Mouse (Mus musculus): Measurements from ENCODE around the gene Lsamp.

GRCm38 (mm10) chr16:40080224-40080623 lies 96.1 kb downstream of the Lsamp start:
- no peak for TF ChIP-seq POLR2A (IDR thresholded peaks at IDR 0.05; ENCODE audit: insufficient read length, low read depth)
- no peak for TF ChIP-seq TCF12 (IDR thresholded peaks at IDR 0.05; ENCODE audit: insufficient read depth, poor library complexity, severe bottlenecking)
